Mouse (Mus musculus) embryonic facial prominence, embryonic 15.5 days (tissue): ENCODE measurements around the gene Obp2a. TPM values are rescaled to one million over a fixed set of nuclear protein-coding genes. Genes with fewer than 3 reads are reported as not detected.
"Not testable (repeated sequence)": the region's sequence is repeated elsewhere in the genome, so short reads cannot be mapped to it uniquely, and the experiment has no call there.

Source experiments
- ATAC-seq: fragments of 200-750 bp; cut with Nextera tagmentation; 2 replicates; pipeline ENCODE4 v1.8.0; 2017; ENCODE audit warnings: low read depth, moderate TSS enrichment; ENCODE audit not compliant: insufficient number of reproducible peaks, low FRiP score, low TSS enrichment
- H3K27ac ChIP-seq: fragments of 300-500 bp; sonication (generic); replicated peaks from 2 replicates; pipeline ENCODE4 v1.5.1; 2015; ENCODE audit warnings: mild to moderate bottlenecking, inconsistent platforms
- H3K27me3 ChIP-seq: fragments of 300-500 bp; sonication (generic); 2 replicates; pipeline ENCODE4 v1.6.1; 2015; ENCODE audit warnings: inconsistent platforms
- H3K36me3 ChIP-seq: fragments of 300-500 bp; sonication (generic); 2 replicates; pipeline ENCODE4 v1.6.1; 2015; ENCODE audit warnings: mild to moderate bottlenecking, inconsistent platforms
- H3K4me1 ChIP-seq: fragments of 300-500 bp; sonication (generic); 2 replicates; pipeline ENCODE4 v1.6.1; 2015; ENCODE audit warnings: inconsistent platforms
- H3K4me2 ChIP-seq: fragments of 300-500 bp; sonication (generic); replicated peaks from 2 replicates; pipeline ENCODE4 v1.6.1; 2015; ENCODE audit warnings: mild to moderate bottlenecking, inconsistent platforms
- H3K4me3 ChIP-seq: fragments of 300-500 bp; sonication (generic); replicated peaks from 2 replicates; pipeline ENCODE4 v1.5.1; 2015; ENCODE audit warnings: mild to moderate bottlenecking, inconsistent platforms
- H3K9ac ChIP-seq: fragments of 300-500 bp; sonication (generic); 2 replicates; pipeline ENCODE4 v1.6.1; 2015; ENCODE audit warnings: inconsistent platforms
- H3K9me3 ChIP-seq: fragments of 300-500 bp; sonication (generic); replicated peaks from 2 replicates; pipeline ENCODE4 v1.6.1; 2016; ENCODE audit warnings: inconsistent platforms
- WGBS: fragments of 180-500 bp; shearing (Covaris S2); methylation state at CpG from one replicate; pipeline ENCODE4 v1.1.7; 2015; 5-methylcytosine and 5-hydroxymethylcytosine counted together
- polyA plus RNA-seq: library from polyadenylated mRNA; unstranded; fragments of >200 nt; fragmentation: Nextera tagmentation; extraction: Ambion mirVana; gene quantifications from 2 replicates; pipeline ENCODE4 v1.2.1, GENCODE M21; 2015

Gene Obp2a
- polyA plus RNA-seq, 1 experiment from 2014 or later: not detected

GRCm38 (mm10) chr2:25711641-25712040 is 11.8 kb downstream of the Obp2a start:
- H3K4me1 ChIP-seq: peaks cover 12% of the 10 kb centered on the region
- H3K27me3 ChIP-seq, H3K9ac ChIP-seq, ATAC-seq, H3K27ac ChIP-seq, H3K4me2 ChIP-seq, H3K4me3 ChIP-seq, H3K9me3 ChIP-seq, H3K36me3 ChIP-seq: not testable (repeated sequence)
- WGBS: 23% methylated on average over 3 of the region's 3 CpGs

DNA sequence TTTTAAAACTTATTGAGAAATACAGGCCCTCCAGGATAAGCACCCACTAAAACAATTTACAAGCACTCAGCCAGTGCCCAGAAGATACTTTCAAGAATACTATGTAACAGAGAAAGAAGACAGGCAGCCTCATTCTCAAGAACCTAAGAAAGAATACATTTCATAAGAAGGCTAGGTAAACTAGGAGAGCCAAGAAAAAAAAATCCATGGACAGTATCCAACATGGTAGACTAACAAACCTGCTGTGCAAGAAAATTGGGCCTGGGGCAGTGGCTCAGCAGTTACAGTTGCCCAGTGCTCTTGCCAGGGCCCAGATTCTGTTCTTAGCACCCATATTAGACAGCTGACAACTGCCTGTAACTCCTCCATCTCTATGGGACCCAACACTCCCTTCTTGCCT is 17.4 kb downstream of the Obp2a start:
- H3K4me1 ChIP-seq: no peaks in the 10 kb centered on the region
- H3K4me3 ChIP-seq: no peak overlapping the region
- no peak overlapping the region for H3K27ac ChIP-seq
- no peaks in the 10 kb centered on the region for H3K27me3 ChIP-seq
- H3K9ac ChIP-seq: no peak overlapping the region
- no peaks in the 10 kb centered on the region for H3K36me3 ChIP-seq
- H3K4me2 ChIP-seq: no peak overlapping the region
- no peak for ATAC-seq
- H3K9me3 ChIP-seq: no peaks in the 10 kb centered on the region

DNA sequence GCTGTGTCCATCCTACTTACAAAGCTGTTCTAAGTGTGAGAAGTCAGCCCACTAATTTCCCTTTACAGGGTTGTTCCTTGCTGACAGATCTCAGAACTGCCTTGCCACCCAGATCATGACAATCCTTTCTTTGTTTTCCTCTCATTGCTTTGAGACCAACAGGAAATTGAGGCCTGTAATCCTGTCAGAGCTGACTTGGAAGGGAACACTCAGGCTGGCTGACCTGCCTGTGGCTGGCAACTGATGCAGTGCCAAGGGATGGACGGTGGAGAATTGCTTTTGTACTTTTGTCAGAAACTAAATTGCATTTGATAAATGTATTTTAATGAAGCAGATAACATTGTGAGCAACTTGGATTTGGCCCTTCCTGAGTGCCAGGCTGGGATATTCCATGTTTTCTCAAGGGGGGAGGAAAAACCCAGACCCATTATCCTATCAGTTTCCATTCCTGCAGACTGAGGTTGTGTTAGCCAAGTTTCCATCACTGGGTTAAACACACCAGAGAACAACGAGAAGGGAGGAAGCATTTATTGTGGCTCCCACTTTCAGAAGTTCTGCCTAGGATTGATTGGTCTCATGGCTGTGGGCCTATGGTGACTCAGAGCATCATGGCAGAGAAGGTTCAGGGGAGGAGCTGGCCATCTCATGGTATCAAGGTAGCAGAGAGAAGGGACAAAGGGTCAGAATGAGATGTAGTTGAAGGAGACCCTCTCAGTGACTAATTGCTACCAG is 33.5 kb downstream of the Obp2a start:
- no peak for ATAC-seq
- Histone ChIP-seq H3K4me1 (no peaks in the 10 kb centered on the region), H3K36me3 (no peaks in the 10 kb centered on the region), H3K4me3 (no peak overlapping the region), H3K27ac (no peak overlapping the region), H3K9ac (no peak overlapping the region), H3K4me2 (no peak overlapping the region), H3K9me3 (no peaks in the 10 kb centered on the region), H3K27me3 (no peaks in the 10 kb centered on the region)
- WGBS: 37% methylated on average over 2 of the region's 2 CpGs

DNA sequence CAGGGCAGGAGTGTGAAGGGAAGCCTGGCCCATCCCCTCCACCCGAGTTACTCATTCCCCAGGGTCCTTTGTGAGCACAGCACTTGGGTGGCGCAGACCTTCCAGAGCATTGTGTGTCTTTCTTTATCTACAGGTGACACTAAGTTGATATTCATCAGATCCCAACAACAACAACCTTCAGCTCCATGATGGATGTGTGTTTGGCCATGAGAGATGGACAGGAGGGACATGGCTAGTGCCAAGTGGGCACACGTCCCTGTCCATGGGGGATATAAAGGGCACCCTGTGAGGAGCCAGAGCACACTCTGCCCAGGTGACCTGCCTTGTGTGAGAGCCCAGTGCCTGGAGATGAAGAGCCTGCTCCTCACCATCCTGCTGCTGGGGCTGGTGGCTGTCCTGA is 36.9 kb downstream of the Obp2a start, which contains the start of gene Obp2b:
TSS of gene Obp2b (plus strand) at position 301 of the 400 bp plus-strand sequence.
- H3K4me1 ChIP-seq, H3K4me3 ChIP-seq, H3K4me2 ChIP-seq, H3K27me3 ChIP-seq, H3K9me3 ChIP-seq, H3K9ac ChIP-seq, H3K27ac ChIP-seq, ATAC-seq, H3K36me3 ChIP-seq: not testable (repeated sequence)
- 86% methylated on average over 3 of the region's 3 CpGs for WGBS

DNA sequence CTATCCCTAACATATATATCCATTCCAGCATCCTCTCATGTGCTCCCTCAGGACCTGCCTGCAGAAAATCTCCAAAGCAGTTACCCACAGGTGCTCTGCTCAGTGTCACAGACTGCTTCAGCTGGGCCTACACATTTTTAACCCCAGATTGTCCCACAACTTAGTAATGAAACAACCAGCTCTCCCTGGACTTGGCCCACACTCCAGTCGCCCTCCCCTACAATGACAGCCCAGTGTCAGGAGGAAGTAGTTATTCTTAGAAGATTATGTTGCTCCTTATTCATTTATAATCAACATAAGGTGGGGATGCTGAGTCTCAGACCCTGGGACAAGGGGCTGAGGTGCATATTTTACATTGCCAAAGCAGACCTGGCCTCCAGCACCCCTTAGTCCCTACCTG is 41.8 kb downstream of the Obp2a start:
- Histone ChIP-seq H3K27me3 (no peaks in the 10 kb centered on the region), H3K27ac (no peak overlapping the region), H3K36me3 (no peaks in the 10 kb centered on the region), H3K4me3 (no peak overlapping the region), H3K4me1 (no peaks in the 10 kb centered on the region), H3K4me2 (no peak overlapping the region), H3K9ac (no peak overlapping the region), H3K9me3 (no peaks in the 10 kb centered on the region)
- WGBS: 52% methylated on average over 1 of the region's 1 CpGs
- no peak for ATAC-seq

Other genes with a start within 250 kb of the Obp2a start
- 72.8 and 75.5 TPM in 2 replicates for gene Clic3, start 243.2 kb upstream of the Obp2a start, polyA plus RNA-seq
- 48.7 and 49.1 TPM in 2 replicates for gene Paxx, start 238.9 kb upstream of the Obp2a start, polyA plus RNA-seq
- gene Ptgds, start 230.0 kb upstream of the Obp2a start, polyA plus RNA-seq: 18.7 and 20.8 TPM in 2 replicates
- gene Lcn12, start 206.1 kb upstream of the Obp2a start, polyA plus RNA-seq: not detected in 2 replicates
- 81.2 and 96.3 TPM in 2 replicates for gene Fbxw5, start 199.3 kb upstream of the Obp2a start, polyA plus RNA-seq
- gene C8g, start 198.3 kb upstream of the Obp2a start, polyA plus RNA-seq: 5.6 and 7.2 TPM in 2 replicates
- 34.8 and 36.2 TPM in 2 replicates for gene Traf2, start 153.1 kb upstream of the Obp2a start, polyA plus RNA-seq
- 355 and 373 TPM in 2 replicates for gene Edf1, start 142.2 kb upstream of the Obp2a start, polyA plus RNA-seq
- gene Mamdc4, start 125.2 kb upstream of the Obp2a start, polyA plus RNA-seq: 3.3 and 4.9 TPM in 2 replicates
- gene Phpt1, start 124.8 kb upstream of the Obp2a start, polyA plus RNA-seq: 147 and 157 TPM in 2 replicates
- 0.60 and 0.63 TPM in 2 replicates for gene Ajm1, start 118.3 kb upstream of the Obp2a start, polyA plus RNA-seq
- gene Rabl6, start 91.5 kb upstream of the Obp2a start, polyA plus RNA-seq: 82.1 and 83.3 TPM in 2 replicates
- 0.29 and 0.42 TPM in 2 replicates for gene Ccdc183, start 82.4 kb upstream of the Obp2a start, polyA plus RNA-seq
- 28.6 and 30.5 TPM in 2 replicates for gene Tmem141, start 78.0 kb upstream of the Obp2a start, polyA plus RNA-seq
- gene Fcna, start 72.0 kb upstream of the Obp2a start, polyA plus RNA-seq: 2.8 and 3.5 TPM in 2 replicates
- gene Lcn8, start 46.9 kb upstream of the Obp2a start, polyA plus RNA-seq: not detected in 2 replicates
- not detected in 2 replicates for gene Lcn5, start 42.1 kb upstream of the Obp2a start, polyA plus RNA-seq
- gene Lcn6, start 23.3 kb upstream of the Obp2a start, polyA plus RNA-seq: not detected in 2 replicates
- gene Lcn10, start 17.3 kb upstream of the Obp2a start, polyA plus RNA-seq: not detected in 2 replicates
- 91.8 and 93.2 TPM in 2 replicates for gene Bmyc, start 6.7 kb downstream of the Obp2a start, polyA plus RNA-seq
- not detected in 2 replicates for gene Obp2b, start 37.0 kb downstream of the Obp2a start, polyA plus RNA-seq
- not detected in 2 replicates for gene Lcn3, start 65.5 kb downstream of the Obp2a start, polyA plus RNA-seq
- not detected in 2 replicates for gene Lcn11, start 77.0 kb downstream of the Obp2a start, polyA plus RNA-seq
- not detected in 2 replicates for gene Gm13539, start 82.2 kb downstream of the Obp2a start, polyA plus RNA-seq
- gene Glt6d1, start 115.8 kb downstream of the Obp2a start, polyA plus RNA-seq: not detected in 2 replicates
- not detected in 2 replicates for gene Lcn9, start 123.1 kb downstream of the Obp2a start, polyA plus RNA-seq
- not detected in 2 replicates for gene Sohlh1, start 147.2 kb downstream of the Obp2a start, polyA plus RNA-seq
- gene Kcnt1, start 163.7 kb downstream of the Obp2a start, polyA plus RNA-seq: 0.32 and 0.42 TPM in 2 replicates